Mouse (Mus musculus) embryonic fibroblast, embryonic 13.5 days (primary cell): Measurements from ENCODE around the gene Arid5b.

Source experiments
- CTCF ChIP-seq: IDR thresholded peaks from 2 replicates; pipeline ENCODE4 v1.5.1; 2011; ENCODE audit warnings: mild to moderate bottlenecking, control low read depth, low read length, moderate library complexity, borderline replicate concordance; ENCODE audit not compliant: insufficient read depth
- POLR2A ChIP-seq: IDR thresholded peaks from 2 replicates; pipeline ENCODE4 v1.6.1; 2011; ENCODE audit warnings: low read depth, mild to moderate bottlenecking, control low read depth, low read length, moderate library complexity

DNA sequence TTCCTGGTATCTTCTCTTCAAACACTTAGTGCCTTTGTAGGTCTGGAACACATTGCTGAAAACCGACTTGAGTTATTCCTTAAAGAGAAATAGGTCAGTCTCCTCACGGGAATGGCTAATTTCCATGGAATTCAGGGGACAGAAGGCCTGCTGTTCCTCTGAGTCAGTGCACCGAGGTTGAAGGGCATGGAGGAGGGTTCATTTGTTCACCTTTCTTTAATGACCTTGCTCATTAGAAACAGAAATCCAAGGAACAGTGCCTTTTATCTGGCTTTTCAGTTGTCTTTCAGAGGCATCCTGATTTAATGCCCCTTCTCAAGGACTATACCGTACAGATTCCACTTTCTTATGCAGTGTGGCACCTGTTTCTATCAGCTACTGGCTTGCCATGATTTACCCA, 18.9 kb downstream of the Arid5b start:
- TF ChIP-seq POLR2A, result no peak
- no peak for TF ChIP-seq CTCF
